Mouse (Mus musculus): ENCODE measurements at regions not wholly inside any gene's neighbourhood (a gene's known extent, or its start where the extent isn't known, plus 50 kb on each side); places are given as distances from the start of the nearest gene placed in this dataset.

GRCm38 (mm10) chr8:126837318-126838025 is 108.2 kb downstream of the Tomm20 start:
- H3K79me2 ChIP-seq (ENCODE audit: control insufficient read depth, insufficient read depth, low read length, poor library complexity): no peaks in the 10 kb centered on the region
- H3K9me3 ChIP-seq (replicated peaks; ENCODE audit: insufficient read depth, low read length): no peaks in the 10 kb centered on the region
- no peak overlapping the region for H3K27ac ChIP-seq (ENCODE audit: control insufficient read depth, low read depth, low read length)
- TF ChIP-seq TBP (IDR thresholded peaks at IDR 0.05; ENCODE audit: low read depth, low read length) (no peak), ELF1 (IDR thresholded peaks at IDR 0.05; ENCODE audit: low read depth, low read length) (no peak), MXI1 (IDR thresholded peaks at IDR 0.05; ENCODE audit: low read depth, low read length) (no peak), POLR2AphosphoS5 (IDR thresholded peaks at IDR 0.05; ENCODE audit: borderline replicate concordance, low read depth, low read length) (no peak), NELFE (IDR thresholded peaks at IDR 0.05; ENCODE audit: low read depth, low read length) (no peak), RCOR1 (IDR thresholded peaks at IDR 0.05; ENCODE audit: low read depth, low read length) (no peak), E2F4 (IDR thresholded peaks at IDR 0.05; ENCODE audit: borderline replicate concordance, low read depth, low read length) (no peak), HCFC1 (IDR thresholded peaks at IDR 0.05; ENCODE audit: low read depth, low read length) (no peak), MAX (IDR thresholded peaks at IDR 0.05; ENCODE audit: low read length) (no peak), MYB (IDR thresholded peaks at IDR 0.05; ENCODE audit: low read depth, low read length) (no peak)
- H3K27me3 ChIP-seq (ENCODE audit: control insufficient read depth in 1 of 2, insufficient read depth in 2 of 2, low read length in 2 of 2): no peaks in the 10 kb centered on the region
- H3K9ac ChIP-seq (ENCODE audit: control insufficient read depth, low read depth, low read length, poor library complexity, severe bottlenecking): no peak overlapping the region
- peaks cover 16 to 35% of the 10 kb centered on the region in 2 experiments for H3K4me1 ChIP-seq (ENCODE audit: control insufficient read depth in 1 of 2, insufficient read depth in 2 of 2, low read length in 2 of 2)
- H3K4me3 ChIP-seq (ENCODE audit: control insufficient read depth in 1 of 2, insufficient read depth in 1 of 2, low read depth in 2 of 2, low read length in 2 of 2): no peak overlapping the region
- H3K36me3 ChIP-seq (ENCODE audit: control insufficient read depth in 1 of 2, insufficient read depth in 2 of 2, low read length in 2 of 2): peaks cover 0 to 20% of the 10 kb centered on the region in 2 experiments; a peak in 2 of 4 replicates
- DNase-seq (ENCODE audit: low read depth, low spot score): no peak

GRCm38 (mm10) chr8:126835554-126835953 is 110.1 kb downstream of the Tomm20 start:
- Histone ChIP-seq H3K9me3 (replicated peaks; ENCODE audit: insufficient read depth, low read length) (no peaks in the 10 kb centered on the region), H3K27me3 (ENCODE audit: control insufficient read depth in 1 of 2, insufficient read depth in 2 of 2, low read length in 2 of 2) (no peaks in the 10 kb centered on the region), H3K4me1 (ENCODE audit: control insufficient read depth in 1 of 2, insufficient read depth in 2 of 2, low read length in 2 of 2) (peaks cover 21 to 50% of the 10 kb centered on the region in 2 experiments), H3K4me3 (ENCODE audit: control insufficient read depth in 1 of 2, insufficient read depth in 1 of 2, low read depth in 2 of 2, low read length in 2 of 2) (peak overlapping the region in 1 of 2 experiments; percentile 20; a peak in 2 of 4 replicates), H3K79me2 (ENCODE audit: control insufficient read depth, insufficient read depth, low read length, poor library complexity) (no peaks in the 10 kb centered on the region; the same call in 1 of the 2 replicates), H3K27ac (ENCODE audit: control insufficient read depth, low read depth, low read length) (peak overlapping the region; percentile 84), H3K36me3 (ENCODE audit: control insufficient read depth in 1 of 2, insufficient read depth in 2 of 2, low read length in 2 of 2) (peaks cover 0 to 34% of the 10 kb centered on the region in 2 experiments; a peak in 2 of 4 replicates), H3K9ac (ENCODE audit: control insufficient read depth, low read depth, low read length, poor library complexity, severe bottlenecking) (peak overlapping the region; percentile 58)
- TF ChIP-seq ZNF384 (IDR thresholded peaks at IDR 0.05; ENCODE audit: low read depth, low read length) (peak; percentile 78), RCOR1 (IDR thresholded peaks at IDR 0.05; ENCODE audit: low read depth, low read length) (no peak), POLR2A (IDR thresholded peaks at IDR 0.05; ENCODE audit: control insufficient read depth in 1 of 2, insufficient read depth in 1 of 2, low read depth in 1 of 2, low read length in 2 of 2, poor library complexity in 1 of 2) (no peak), TBP (IDR thresholded peaks at IDR 0.05; ENCODE audit: low read depth, low read length) (0 out of 2 replicates have a peak, but pooled peaks have one; percentile 21), POLR2AphosphoS5 (IDR thresholded peaks at IDR 0.05; ENCODE audit: borderline replicate concordance, low read depth, low read length) (no peak), HCFC1 (IDR thresholded peaks at IDR 0.05; ENCODE audit: low read depth, low read length) (no peak), MXI1 (IDR thresholded peaks at IDR 0.05; ENCODE audit: low read depth, low read length) (no peak), KAT2A (conservative IDR thresholded peaks at IDR 0.05; ENCODE audit: low read depth, low read length) (no peak), ETS1 (IDR thresholded peaks at IDR 0.05; ENCODE audit: low read depth, low read length) (peak; percentile 62; the same call in 1 of the 2 replicates), EP300 (IDR thresholded peaks at IDR 0.05; ENCODE audit: low read depth in 1 of 2, low read length in 2 of 2) (0 out of 4 replicates have a peak, but pooled peaks of 1 of the 2 experiments have one; percentile 45), ELF1 (IDR thresholded peaks at IDR 0.05; ENCODE audit: low read depth, low read length) (no peak), CHD1 (IDR thresholded peaks at IDR 0.05; ENCODE audit: low read depth, low read length) (no peak), USF1 (IDR thresholded peaks at IDR 0.05; ENCODE audit: low read depth, low read length) (no peak), SIN3A (IDR thresholded peaks at IDR 0.05; ENCODE audit: low read length) (no peak), RAD21 (IDR thresholded peaks at IDR 0.05; ENCODE audit: low read depth, low read length) (no peak)
- peak; percentile 44 for DNase-seq (ENCODE audit: low read depth, low spot score)
